Mouse (Mus musculus) stomach, postnatal 0 days (tissue): ENCODE data around the gene Pphln1. TPM values are rescaled to one million over a fixed set of nuclear protein-coding genes. Genes with fewer than 3 reads are reported as not detected.
A peak's percentile ranks its signal among the peaks of the same experiment; 100 is the strongest.

Experiments used
- ATAC-seq: fragments of 200-750 bp; cut with Nextera tagmentation; 2 replicates; pipeline ENCODE4 v1.8.0; 2017; ENCODE audit not compliant: low FRiP score, low TSS enrichment
- DNase-seq: peaks from one replicate; pipeline ENCODE4 v3.0.0-alpha.2; 2016; ENCODE audit warnings: low spot score
- H3K27ac ChIP-seq: fragments of 300-500 bp; sonication (generic); replicated peaks from 2 replicates; pipeline ENCODE4 v1.5.1; 2014; ENCODE audit warnings: mild to moderate bottlenecking, control low read depth
- H3K27me3 ChIP-seq: fragments of 300-500 bp; sonication (generic); 2 replicates; pipeline ENCODE4 v1.6.1; 2014; ENCODE audit warnings: low read length; ENCODE audit not compliant: control insufficient read depth, insufficient read depth
- H3K36me3 ChIP-seq: fragments of 300-500 bp; sonication (generic); 2 replicates; pipeline ENCODE4 v1.6.1; 2014; ENCODE audit warnings: low read length, mixed read lengths; ENCODE audit not compliant: control insufficient read depth, insufficient read depth
- H3K4me1 ChIP-seq: fragments of 300-500 bp; sonication (generic); replicated peaks from 2 replicates; pipeline ENCODE4 v1.6.1; 2014; ENCODE audit warnings: antibody characterized with exemption; ENCODE audit not compliant: control insufficient read depth, insufficient read depth
- H3K4me2 ChIP-seq: fragments of 300-500 bp; sonication (generic); replicated peaks from 2 replicates; pipeline ENCODE4 v1.6.1; 2014; ENCODE audit warnings: low read depth, mild to moderate bottlenecking, control low read depth, moderate library complexity
- H3K4me3 ChIP-seq: fragments of 300-500 bp; sonication (generic); 2 replicates; pipeline ENCODE4 v1.5.1; 2014; ENCODE audit warnings: low read depth, low read length, control low read depth
- H3K9ac ChIP-seq: fragments of 300-500 bp; sonication (generic); 2 replicates; pipeline ENCODE4 v1.6.1; 2014; ENCODE audit warnings: mild to moderate bottlenecking, low read length, control low read depth, mixed read lengths
- H3K9me3 ChIP-seq: fragments of 300-500 bp; sonication (generic); 2 replicates; pipeline ENCODE4 v1.6.1; 2016; ENCODE audit warnings: low read length; ENCODE audit not compliant: control insufficient read depth
- CTCF ChIP-seq: IDR thresholded peaks from 2 replicates; pipeline ENCODE4 v1.5.1; 2016; ENCODE audit warnings: antibody characterized with exemption, low read depth, mild to moderate bottlenecking, moderate library complexity
- EP300 ChIP-seq: optimal IDR thresholded peaks from 2 replicates; pipeline ENCODE3; 2016; ENCODE audit warnings: antibody characterized with exemption
- WGBS: fragments of 180-500 bp; shearing (Covaris S2); extraction: QIAGEN DNeasy Blood & Tissue Kit; methylation state at CpG from one replicate; pipeline ENCODE4 v1.1.7; 2014; 5-methylcytosine and 5-hydroxymethylcytosine counted together
- polyA plus RNA-seq: library from polyadenylated mRNA; unstranded; fragments of >200 nt; fragmentation: Nextera tagmentation; extraction: Ambion mirVana; gene quantifications from 2 replicates; pipeline ENCODE4 v1.2.1, GENCODE M21; 2015

The Pphln1 gene
- polyA plus RNA-seq, 1 experiment from 2014 or later = 18.2 TPM

DNA sequence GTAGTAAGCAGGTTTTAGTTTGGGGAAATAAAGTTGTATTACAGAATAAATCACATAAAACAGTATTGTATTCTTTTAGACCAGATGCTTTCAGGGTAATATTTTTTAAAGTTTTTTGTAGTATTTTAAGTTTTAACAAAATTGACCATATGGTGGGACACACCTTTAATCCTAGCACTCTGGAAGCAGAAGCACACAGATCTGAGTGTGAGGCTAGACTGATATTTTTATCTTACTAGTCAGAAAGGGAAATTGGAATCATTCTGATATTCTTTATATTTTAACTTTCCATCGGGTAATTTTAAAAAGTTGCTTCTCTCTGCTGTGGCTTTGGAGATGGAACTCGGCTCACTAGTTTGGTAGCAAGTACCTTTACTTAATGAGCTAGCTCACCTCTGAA lies 4.6 kb downstream of the Pphln1 start:
- no peak for DNase-seq
- H3K9me3 ChIP-seq = no peaks in the 10 kb centered on the region
- no peak overlapping the region for H3K27ac ChIP-seq
- TF ChIP-seq EP300 (no peak), CTCF (no peak)
- no peak overlapping the region for H3K9ac ChIP-seq
- H3K4me3 ChIP-seq = no peak overlapping the region
- ATAC-seq = no peak
- 94% methylated on average over 2 of the region's 2 CpGs for WGBS
- no peaks in the 10 kb centered on the region for H3K36me3 ChIP-seq
- no peaks in the 10 kb centered on the region for H3K4me1 ChIP-seq
- no peaks in the 10 kb centered on the region for H3K27me3 ChIP-seq
- H3K4me2 ChIP-seq = no peak overlapping the region

DNA sequence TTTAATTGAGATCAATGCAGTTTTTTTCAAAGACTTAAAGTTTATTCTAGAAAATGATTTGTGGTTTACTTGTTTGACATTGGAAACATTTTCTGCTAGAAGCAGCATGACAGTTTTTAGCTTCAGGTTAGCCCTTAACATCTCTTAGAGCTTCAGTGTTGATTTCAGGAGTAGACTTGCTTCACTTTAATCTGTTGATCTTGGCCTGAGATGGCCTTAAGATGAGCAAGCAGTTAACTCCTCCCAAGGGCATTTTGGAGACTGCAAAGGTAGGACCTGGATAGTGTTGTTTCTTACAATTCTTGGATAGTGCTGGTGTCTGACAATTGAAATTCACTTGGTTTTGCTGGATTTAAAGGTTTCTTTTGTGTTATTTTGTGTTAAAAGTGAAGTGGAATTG lies 6.7 kb downstream of the Pphln1 start:
- Histone ChIP-seq H3K27ac (no peak overlapping the region), H3K4me1 (no peaks in the 10 kb centered on the region), H3K4me2 (no peak overlapping the region), H3K36me3 (no peaks in the 10 kb centered on the region), H3K4me3 (no peak overlapping the region), H3K9ac (no peak overlapping the region), H3K27me3 (no peaks in the 10 kb centered on the region), H3K9me3 (no peaks in the 10 kb centered on the region)
- ATAC-seq (no peak), DNase-seq (no peak)
- TF ChIP-seq EP300 (no peak), CTCF (no peak)

DNA sequence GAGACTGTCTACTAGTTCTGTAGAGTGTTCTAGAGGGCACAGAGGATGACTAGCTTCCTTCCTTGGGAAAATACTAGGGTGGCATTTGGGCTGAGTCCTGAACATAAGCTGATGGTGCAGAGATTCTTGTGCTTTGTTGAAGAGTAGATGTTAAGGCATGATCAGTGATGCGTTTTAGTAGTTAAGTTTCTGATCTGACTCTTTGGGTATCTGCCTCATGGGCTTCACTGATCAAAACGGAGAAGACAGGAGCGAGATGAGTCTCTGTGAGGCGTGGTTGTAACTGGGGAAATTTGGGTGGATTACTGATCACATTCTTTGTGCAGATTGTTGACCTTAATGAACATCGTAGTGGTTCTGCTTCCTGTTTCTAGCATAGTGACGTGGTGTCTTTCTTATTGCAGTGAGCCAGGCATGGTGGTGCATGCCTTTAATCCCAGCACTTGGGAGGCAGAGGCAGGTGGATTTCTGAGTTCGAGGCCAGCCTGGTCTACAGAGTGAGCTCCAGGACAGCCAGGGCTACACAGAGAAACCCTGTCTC lies 7.4 kb downstream of the Pphln1 start:
- TF ChIP-seq CTCF = no peak
- TF ChIP-seq EP300 = no peak
- Histone ChIP-seq H3K9me3 (no peaks in the 10 kb centered on the region), H3K27me3 (no peaks in the 10 kb centered on the region), H3K9ac (no peak overlapping the region), H3K27ac (no peak overlapping the region), H3K36me3 (no peaks in the 10 kb centered on the region), H3K4me1 (no peaks in the 10 kb centered on the region), H3K4me2 (no peak overlapping the region), H3K4me3 (no peak overlapping the region)
- ATAC-seq (no peak), DNase-seq (no peak)
- WGBS = 85% methylated on average over 7 of the region's 7 CpGs

DNA sequence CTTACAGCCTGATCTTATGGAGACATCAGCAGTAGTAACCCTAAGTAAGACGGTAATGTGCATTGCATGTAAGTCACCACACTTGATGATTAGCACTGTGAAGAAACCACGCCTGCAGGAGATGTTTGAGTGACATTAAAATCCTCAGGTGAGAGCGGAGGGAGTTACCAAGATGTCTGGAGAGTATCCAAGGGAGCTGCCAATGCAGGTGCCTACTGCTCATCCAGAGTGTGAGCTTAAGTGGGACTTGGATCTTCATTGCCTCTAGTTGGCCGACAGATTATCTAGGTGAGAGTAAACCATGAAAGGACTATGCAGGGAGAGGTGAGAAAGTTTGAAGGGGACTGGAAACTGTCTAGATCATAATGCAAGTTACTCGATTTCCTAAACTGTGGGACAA lies 8.3 kb downstream of the Pphln1 start:
- DNase-seq = no peak
- WGBS = 91% methylated on average over 5 of the region's 5 CpGs

DNA sequence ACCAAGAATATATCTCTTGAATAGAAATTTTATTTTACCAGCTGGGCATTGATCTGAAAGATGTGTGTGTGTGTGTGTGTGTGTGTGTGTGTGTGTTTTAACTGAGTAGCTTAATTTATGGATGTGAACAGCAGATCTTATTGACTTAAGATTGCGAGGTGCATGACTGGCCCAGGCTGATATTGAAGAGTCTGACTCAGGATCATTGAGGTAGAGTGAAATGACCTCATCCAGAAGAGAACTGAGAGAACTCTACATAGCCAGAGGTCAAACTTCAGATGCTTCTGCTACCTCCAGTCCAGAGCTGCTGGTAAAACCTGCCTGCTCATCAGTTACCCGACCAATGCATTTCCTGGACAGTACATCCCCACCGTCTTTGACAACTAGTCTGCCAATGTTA lies 14.3 kb downstream of the Pphln1 start:
- Histone ChIP-seq H3K4me3 (no peak overlapping the region), H3K4me1 (no peaks in the 10 kb centered on the region), H3K9me3 (no peaks in the 10 kb centered on the region), H3K9ac (no peak overlapping the region), H3K27me3 (no peaks in the 10 kb centered on the region), H3K36me3 (0 out of 2 replicates have a peak, but pooled peaks cover 5% of the 10 kb centered on the region), H3K27ac (no peak overlapping the region), H3K4me2 (no peak overlapping the region)
- ATAC-seq (peak; percentile 51; the same call in 1 of the 2 replicates), DNase-seq (no peak)
- WGBS = 96% methylated on average over 3 of the region's 3 CpGs
- TF ChIP-seq EP300 (no peak), CTCF (no peak)

More for the DNA sequence above, 8.3 kb downstream of the Pphln1 start:
- Histone ChIP-seq H3K9ac (no peak overlapping the region), H3K27ac (no peak overlapping the region), H3K9me3 (no peaks in the 10 kb centered on the region), H3K4me2 (no peak overlapping the region), H3K4me3 (no peak overlapping the region), H3K36me3 (no peaks in the 10 kb centered on the region), H3K4me1 (no peaks in the 10 kb centered on the region), H3K27me3 (no peaks in the 10 kb centered on the region)
- TF ChIP-seq EP300 (no peak), CTCF (no peak)
- no peak for ATAC-seq

DNA sequence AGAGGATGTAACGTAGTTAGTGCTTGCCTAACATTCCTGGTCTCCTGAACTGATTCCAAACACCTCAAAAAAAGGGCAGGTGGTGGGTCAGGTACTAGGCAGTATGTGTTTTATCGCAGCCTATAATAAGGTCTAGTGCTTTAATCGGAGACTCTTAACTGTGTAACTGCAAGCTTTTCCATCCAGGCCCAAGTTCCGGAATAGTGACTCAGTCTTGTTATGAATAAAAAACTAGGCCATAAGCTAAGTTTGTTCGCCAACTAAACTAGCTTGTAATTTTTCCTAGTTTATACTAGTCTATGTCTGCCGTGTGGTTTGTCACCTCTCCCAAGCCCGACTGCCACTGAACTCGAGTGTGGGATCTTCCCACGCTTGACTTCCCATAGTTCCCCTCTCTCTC lies 16.3 kb downstream of the Pphln1 start:
- Histone ChIP-seq H3K27ac (no peak overlapping the region), H3K4me1 (no peaks in the 10 kb centered on the region), H3K9ac (no peak overlapping the region), H3K4me2 (no peak overlapping the region), H3K27me3 (no peaks in the 10 kb centered on the region), H3K4me3 (no peak overlapping the region), H3K36me3 (0 out of 2 replicates have a peak, but pooled peaks cover 5% of the 10 kb centered on the region), H3K9me3 (no peaks in the 10 kb centered on the region)
- TF ChIP-seq EP300 = no peak
- no peak for TF ChIP-seq CTCF
- 94% methylated on average over 9 of the region's 9 CpGs for WGBS
- no peak for ATAC-seq
- no peak for DNase-seq
